Mouse (Mus musculus): ENCODE measurements around the gene Olfr1143.

Gene Olfr1143

DNA sequence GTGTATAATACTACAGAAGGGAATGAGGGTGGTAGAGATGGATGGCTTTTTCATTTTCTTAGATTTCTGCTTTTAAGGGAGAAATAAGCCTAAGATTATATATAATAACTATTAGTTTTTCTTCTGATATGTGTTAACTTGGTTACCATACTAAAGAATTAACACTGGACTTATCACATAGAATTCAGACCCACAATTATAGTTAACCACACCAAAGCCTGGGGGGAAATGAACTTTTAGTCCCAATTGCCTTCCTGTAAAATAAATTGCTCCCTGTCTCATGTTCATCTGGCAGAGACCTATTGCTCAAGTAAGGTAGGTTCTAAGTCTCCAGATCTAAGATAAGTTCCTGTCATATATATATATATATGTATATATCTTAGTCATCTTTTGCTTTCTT, at the start of gene Olfr1143:
Olfr1143 (plus strand) TSS at position 301 of the 400 bp plus-strand sequence.
- DNase-seq (ENCODE audit: low spot score), result no peak

- DNase-seq (ENCODE audit: low spot score), result no peak
Measured at GRCm38 (mm10) chr2:87753891-87754290, 46.5 kb upstream of the Olfr1143 start, which contains the start of gene Olfr1141. Gene Olfr1141 (minus strand): TSS chr2:87753991.

DNA sequence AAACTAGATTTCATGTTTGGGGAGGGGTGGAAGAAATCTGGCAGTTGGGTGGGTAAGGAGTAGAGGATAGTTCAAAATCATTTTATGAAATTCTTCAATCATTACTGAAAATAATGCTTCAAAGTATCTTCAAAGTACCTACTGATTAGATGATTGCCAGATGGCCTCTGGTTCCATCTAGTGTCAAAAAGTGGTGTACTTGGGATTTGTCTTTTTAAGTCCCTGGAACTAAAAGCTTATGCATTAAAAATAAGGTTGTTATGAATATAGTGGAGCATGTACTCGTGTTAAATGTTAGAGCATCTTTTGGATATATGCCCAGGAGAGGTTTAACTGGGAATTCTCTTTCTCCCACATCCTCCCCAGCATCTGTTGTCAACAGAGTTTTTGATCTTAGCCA, 24.2 kb upstream of the Olfr1143 start:
- DNase-seq (ENCODE audit: low spot score), result no peak

DNA sequence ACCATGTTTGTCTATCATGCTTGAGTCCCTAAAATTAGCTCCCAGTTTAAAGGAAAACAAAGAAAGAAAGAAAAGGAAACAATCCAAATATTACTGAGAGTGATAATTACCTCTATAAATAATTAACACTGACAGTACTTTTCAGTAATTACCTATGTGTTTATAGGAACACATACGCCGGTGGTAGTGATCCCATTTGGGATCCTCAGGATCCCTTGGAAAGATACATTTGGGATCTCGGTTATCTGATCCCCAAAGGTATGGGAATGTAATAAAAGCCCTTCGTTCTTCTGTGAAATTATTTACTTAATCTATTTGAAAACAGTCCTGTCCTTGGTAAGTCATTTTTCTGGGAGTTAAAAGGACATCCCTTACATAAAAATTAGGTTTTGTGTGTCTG, 21.2 kb upstream of the Olfr1143 start, which contains the start of gene Olfr152:
Olfr152 (plus strand) TSS at position 301 of the 400 bp plus-strand sequence.
- DNase-seq (ENCODE audit: low spot score), result no peak

DNA sequence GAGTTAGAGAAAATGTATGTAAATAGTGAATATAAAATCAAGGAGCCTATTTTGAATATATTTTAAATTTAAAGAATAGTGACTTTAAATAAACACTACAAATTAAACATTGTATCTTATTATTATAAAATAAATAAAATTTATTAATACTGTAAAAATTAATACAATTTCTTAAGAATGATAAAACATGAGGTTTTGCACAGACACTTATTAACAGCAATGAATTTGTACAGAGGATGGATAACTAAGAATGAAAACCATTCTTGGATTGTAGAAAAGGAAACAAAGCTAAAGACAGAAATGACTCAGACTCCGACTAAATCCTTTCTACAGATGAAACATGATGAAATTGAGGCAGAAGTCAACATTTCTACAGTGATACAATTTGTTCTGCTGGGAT, 9.1 kb downstream of the Olfr1143 start, which contains the start of gene Olfr1145:
Olfr1145 (plus strand) TSS at position 301 of the 400 bp plus-strand sequence.
- DNase-seq (ENCODE audit: low spot score), result no peak

- DNase-seq (ENCODE audit: low spot score), result no peak
Measured at GRCm38 (mm10) chr2:87830233-87830632, 29.8 kb downstream of the Olfr1143 start, which contains the start of gene Olfr1148. Gene Olfr1148 (plus strand): TSS chr2:87830533.

DNA sequence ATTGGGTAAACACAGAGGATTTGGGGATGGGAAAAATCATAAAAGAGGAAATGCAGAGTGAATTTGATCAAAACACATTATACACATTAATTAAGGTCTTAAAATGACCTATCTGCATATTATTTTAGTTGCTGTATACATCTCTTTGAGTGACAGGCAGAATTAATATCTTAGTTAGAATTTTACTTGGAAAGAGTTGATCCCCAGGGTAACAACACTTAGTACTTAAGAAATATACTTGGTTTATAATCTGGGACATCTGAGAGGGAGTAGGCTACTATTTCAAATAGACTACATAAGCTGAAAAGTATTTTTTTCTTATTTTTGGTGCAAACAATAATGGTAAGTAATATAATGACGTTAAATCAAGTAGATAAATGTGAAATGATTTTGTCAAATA, 43.3 kb downstream of the Olfr1143 start, which contains the start of gene Olfr1150-ps1:
Olfr1150-ps1 (plus strand) TSS at position 301 of the 400 bp plus-strand sequence.
- no peak for DNase-seq (ENCODE audit: low spot score)

Measured in MN1 (cell line).